Mouse (Mus musculus) neural tube, embryonic 15.5 days (tissue): ENCODE results near the gene Rfx1. TPM values are rescaled to one million over a fixed set of nuclear protein-coding genes. Genes with fewer than 3 reads are reported as not detected.

ENCODE experiments used
- ATAC-seq: fragments of 200-750 bp; cut with Nextera tagmentation; 2 replicates; pipeline ENCODE4 v1.8.0; 2017; ENCODE audit warnings: mild to moderate bottlenecking, moderate TSS enrichment, moderate library complexity; ENCODE audit not compliant: low FRiP score
- H3K27ac ChIP-seq: fragments of 300-500 bp; sonication (generic); replicated peaks from 2 replicates; pipeline ENCODE4 v1.5.1; 2015; ENCODE audit warnings: mild to moderate bottlenecking, inconsistent platforms
- H3K27me3 ChIP-seq: fragments of 300-500 bp; sonication (generic); replicated peaks from 2 replicates; pipeline ENCODE4 v1.6.1; 2015; ENCODE audit warnings: inconsistent platforms
- H3K36me3 ChIP-seq: fragments of 300-500 bp; sonication (generic); 2 replicates; pipeline ENCODE4 v1.6.1; 2015; ENCODE audit warnings: inconsistent platforms
- H3K4me1 ChIP-seq: fragments of 300-500 bp; sonication (generic); 2 replicates; pipeline ENCODE4 v1.6.1; 2015; ENCODE audit warnings: inconsistent platforms
- H3K4me2 ChIP-seq: fragments of 300-500 bp; sonication (generic); 2 replicates; pipeline ENCODE4 v1.6.1; 2015; ENCODE audit warnings: inconsistent platforms, mild to moderate bottlenecking, moderate library complexity
- H3K4me3 ChIP-seq: fragments of 300-500 bp; sonication (generic); replicated peaks from 2 replicates; pipeline ENCODE4 v1.5.1; 2015; ENCODE audit warnings: mild to moderate bottlenecking, inconsistent platforms
- H3K9ac ChIP-seq: fragments of 300-500 bp; sonication (generic); replicated peaks from 2 replicates; pipeline ENCODE4 v1.6.1; 2015; ENCODE audit warnings: mild to moderate bottlenecking, inconsistent platforms
- H3K9me3 ChIP-seq: fragments of 300-500 bp; sonication (generic); replicated peaks from 2 replicates; pipeline ENCODE4 v1.6.1; 2016; ENCODE audit warnings: inconsistent platforms
- WGBS: fragments of 180-500 bp; shearing (Covaris S2); methylation state at CpG from one replicate; pipeline ENCODE4 v1.1.7; 2015; ENCODE audit warnings: mixed read lengths; 5-methylcytosine and 5-hydroxymethylcytosine counted together
- polyA plus RNA-seq: library from polyadenylated mRNA; unstranded; fragments of >200 nt; fragmentation: Nextera tagmentation; extraction: Ambion mirVana; gene quantifications from 2 replicates; pipeline ENCODE4 v1.2.1, GENCODE M21; 2015

The Rfx1 gene
- polyA plus RNA-seq, 1 experiment from 2014 or later = 9.5 TPM

DNA sequence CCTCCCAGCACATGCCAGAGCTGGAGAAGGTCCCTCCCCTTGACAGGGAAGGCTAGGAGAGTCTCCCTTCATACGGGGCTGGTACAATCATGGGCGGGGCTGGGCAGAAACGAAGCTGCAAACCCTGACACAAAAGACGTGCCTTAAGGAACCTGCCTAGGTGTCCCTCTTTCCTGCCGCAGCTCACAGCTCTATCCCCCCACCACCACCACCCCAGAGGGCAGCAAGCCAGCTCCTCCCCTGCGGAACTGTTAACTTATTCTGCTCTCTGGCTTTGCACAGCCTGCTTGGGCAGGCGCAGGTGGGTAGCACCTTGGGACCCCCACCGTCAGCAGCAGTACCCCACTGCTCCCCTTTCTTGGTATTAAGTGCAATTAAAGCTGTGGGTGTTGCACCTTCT is 29.4 kb downstream of the Rfx1 start:
- Histone ChIP-seq H3K4me2 (no peak overlapping the region), H3K27ac (no peak overlapping the region), H3K4me1 (0 out of 2 replicates have a peak, but pooled peaks cover 4% of the 10 kb centered on the region), H3K9me3 (no peaks in the 10 kb centered on the region), H3K4me3 (no peak overlapping the region), H3K9ac (no peak overlapping the region), H3K27me3 (no peaks in the 10 kb centered on the region), H3K36me3 (peaks cover 86% of the 10 kb centered on the region)
- WGBS = 79% methylated on average over 8 of the region's 8 CpGs
- no peak for ATAC-seq

- H3K4me3 ChIP-seq = no peak overlapping the region
- H3K9me3 ChIP-seq = no peaks in the 10 kb centered on the region
- 90% methylated on average over 7 of the region's 7 CpGs for WGBS
- H3K27ac ChIP-seq = no peak overlapping the region
- ATAC-seq = no peak
- H3K36me3 ChIP-seq = peaks cover 76% of the 10 kb centered on the region
- H3K4me1 ChIP-seq = peaks cover 26% of the 10 kb centered on the region
- no peak overlapping the region for H3K9ac ChIP-seq
- no peaks in the 10 kb centered on the region for H3K27me3 ChIP-seq
- no peak overlapping the region for H3K4me2 ChIP-seq
Observed at GRCm38 (mm10) chr8:84098376-84098775, 31.7 kb downstream of the Rfx1 start.

GRCm38 (mm10) chr8:84101476-84102270 is 35.0 kb downstream of the Rfx1 start:
- Histone ChIP-seq H3K36me3 (peaks cover 45% of the 10 kb centered on the region), H3K27me3 (no peaks in the 10 kb centered on the region), H3K9ac (no peak overlapping the region), H3K4me2 (no peak overlapping the region), H3K4me1 (peaks cover 42% of the 10 kb centered on the region), H3K4me3 (no peak overlapping the region), H3K9me3 (no peaks in the 10 kb centered on the region), H3K27ac (no peak overlapping the region)
- WGBS = 91% methylated on average over 25 of the region's 25 CpGs
- no peak for ATAC-seq

- H3K9ac ChIP-seq = peak overlapping the region; percentile 64
- H3K36me3 ChIP-seq = peaks cover 26% of the 10 kb centered on the region
- peak overlapping the region; percentile 76 for H3K4me2 ChIP-seq
- 0 out of 2 replicates have a peak, but pooled peaks have one; percentile 0 for ATAC-seq
- no peaks in the 10 kb centered on the region for H3K27me3 ChIP-seq
- peak overlapping the region; percentile 71 for H3K4me3 ChIP-seq
- peaks cover 42% of the 10 kb centered on the region for H3K4me1 ChIP-seq
- H3K9me3 ChIP-seq = no peaks in the 10 kb centered on the region
- peak overlapping the region; percentile 97 for H3K27ac ChIP-seq
- 41% methylated on average over 3 of the region's 3 CpGs for WGBS
Observed at GRCm38 (mm10) chr8:84103601-84104000, 37.0 kb downstream of the Rfx1 start.

- ATAC-seq = peak; percentile 85
- Histone ChIP-seq H3K4me3 (peak overlapping the region; percentile 71), H3K4me1 (peaks cover 42% of the 10 kb centered on the region), H3K27me3 (no peaks in the 10 kb centered on the region), H3K4me2 (peak overlapping the region; percentile 76), H3K9ac (peak overlapping the region; percentile 64), H3K9me3 (no peaks in the 10 kb centered on the region), H3K36me3 (peaks cover 24% of the 10 kb centered on the region; the same call in 1 of the 2 replicates), H3K27ac (peak overlapping the region; percentile 97)
- 1% methylated on average over 27 of the region's 29 CpGs for WGBS
Observed at GRCm38 (mm10) chr8:84104221-84104620, 37.6 kb downstream of the Rfx1 start.

GRCm38 (mm10) chr8:84104697-84105609 is 38.3 kb downstream of the Rfx1 start, which contains the start of gene Dcaf15:
TSS of gene Dcaf15 (minus strand) at chr8:84104768.
- H3K4me1 ChIP-seq = peaks cover 38% of the 10 kb centered on the region
- peak within 1 kb of the TSS; percentile 97 for H3K27ac ChIP-seq
- WGBS = 7% methylated on average over 42 of the region's 42 CpGs
- peaks cover 22% of the 10 kb centered on the region; the same call in 1 of the 2 replicates for H3K36me3 ChIP-seq
- peak within 1 kb of the TSS; percentile 71 for H3K4me3 ChIP-seq
- no peaks in the 10 kb centered on the region for H3K9me3 ChIP-seq
- no peaks in the 10 kb centered on the region for H3K27me3 ChIP-seq
- ATAC-seq = peak; percentile 96
- H3K9ac ChIP-seq = peak within 1 kb of the TSS; percentile 64
- peak within 1 kb of the TSS; percentile 76 for H3K4me2 ChIP-seq

DNA sequence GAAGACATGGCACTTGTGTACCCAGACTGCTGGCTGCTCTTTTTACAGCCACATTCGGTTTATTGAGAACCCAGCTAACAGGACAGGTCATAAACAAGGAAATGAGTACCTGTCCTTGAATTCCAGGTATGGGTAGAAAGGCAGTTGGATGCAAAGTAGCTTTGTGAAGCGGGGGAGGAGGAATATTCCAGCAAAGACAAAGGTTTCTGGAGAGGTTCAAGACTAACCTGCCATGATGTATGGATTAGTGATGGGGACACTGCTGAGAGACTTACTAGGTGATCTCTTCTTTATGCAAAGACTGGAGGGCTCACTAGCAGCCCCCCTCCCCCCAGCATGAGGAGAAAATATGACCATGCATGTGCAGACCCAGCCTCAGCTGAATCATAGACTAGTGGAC is 39.0 kb downstream of the Rfx1 start:
- H3K36me3 ChIP-seq = peaks cover 14% of the 10 kb centered on the region; the same call in 1 of the 2 replicates
- H3K27ac ChIP-seq = peak overlapping the region; percentile 88
- peaks cover 38% of the 10 kb centered on the region for H3K4me1 ChIP-seq
- H3K27me3 ChIP-seq = no peaks in the 10 kb centered on the region
- ATAC-seq = no peak
- WGBS = 72% methylated on average over 2 of the region's 2 CpGs
- H3K9me3 ChIP-seq = no peaks in the 10 kb centered on the region
- H3K4me2 ChIP-seq = peak overlapping the region; percentile 62
- no peak overlapping the region for H3K9ac ChIP-seq
- peak overlapping the region; percentile 71; the same call in 1 of the 2 replicates for H3K4me3 ChIP-seq

- WGBS = 87% methylated on average over 5 of the region's 6 CpGs
Observed at GRCm38 (mm10) chr8:84106216-84107040, 39.8 kb downstream of the Rfx1 start.

GRCm38 (mm10) chr8:84115646-84116045 is 49.0 kb downstream of the Rfx1 start:
- Histone ChIP-seq H3K4me2 (no peak overlapping the region), H3K9me3 (no peaks in the 10 kb centered on the region), H3K27me3 (no peaks in the 10 kb centered on the region), H3K4me1 (no peaks in the 10 kb centered on the region), H3K27ac (no peak overlapping the region), H3K4me3 (no peak overlapping the region), H3K36me3 (no peaks in the 10 kb centered on the region), H3K9ac (no peak overlapping the region)
- whole genome bisulfite sequencing = 86% methylated on average over 6 of the region's 6 CpGs
- ATAC-seq = no peak

More at GRCm38 (mm10) chr8:84106216-84107040, 39.8 kb downstream of the Rfx1 start:
- no peak overlapping the region for H3K4me3 ChIP-seq
- no peaks in the 10 kb centered on the region for H3K27me3 ChIP-seq
- no peak for ATAC-seq
- H3K9ac ChIP-seq = no peak overlapping the region
- peaks cover 8% of the 10 kb centered on the region; the same call in 1 of the 2 replicates for H3K36me3 ChIP-seq
- peaks cover 35% of the 10 kb centered on the region for H3K4me1 ChIP-seq
- H3K27ac ChIP-seq = peak overlapping the region; percentile 88
- H3K9me3 ChIP-seq = no peaks in the 10 kb centered on the region
- H3K4me2 ChIP-seq = no peak overlapping the region

DNA sequence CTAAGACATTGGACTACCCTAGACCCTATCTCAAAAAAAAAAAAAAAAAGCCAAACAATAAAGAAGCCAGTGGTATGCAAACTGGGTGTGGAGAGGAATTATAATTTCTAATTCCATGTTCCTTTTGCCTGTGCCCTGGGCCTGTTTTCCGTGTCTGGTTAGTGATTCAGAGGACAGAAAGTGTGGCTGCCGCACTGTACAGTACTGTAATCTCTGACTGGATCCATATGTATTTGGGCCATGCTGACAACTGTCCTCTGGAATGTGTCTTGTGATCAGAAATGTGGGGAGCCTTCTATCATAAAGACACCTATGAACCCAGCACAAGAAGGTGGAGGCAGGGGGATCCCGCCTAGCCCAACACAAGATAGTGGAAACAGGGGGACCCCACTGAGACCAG is 55.5 kb downstream of the Rfx1 start:
- Histone ChIP-seq H3K4me1 (0 out of 2 replicates have a peak, but pooled peaks cover 3% of the 10 kb centered on the region), H3K9ac (no peak overlapping the region), H3K4me3 (no peak overlapping the region), H3K27ac (no peak overlapping the region), H3K9me3 (no peaks in the 10 kb centered on the region), H3K27me3 (no peaks in the 10 kb centered on the region), H3K36me3 (no peaks in the 10 kb centered on the region), H3K4me2 (no peak overlapping the region)
- no peak for ATAC-seq
- WGBS = 88% methylated on average over 3 of the region's 3 CpGs

DNA sequence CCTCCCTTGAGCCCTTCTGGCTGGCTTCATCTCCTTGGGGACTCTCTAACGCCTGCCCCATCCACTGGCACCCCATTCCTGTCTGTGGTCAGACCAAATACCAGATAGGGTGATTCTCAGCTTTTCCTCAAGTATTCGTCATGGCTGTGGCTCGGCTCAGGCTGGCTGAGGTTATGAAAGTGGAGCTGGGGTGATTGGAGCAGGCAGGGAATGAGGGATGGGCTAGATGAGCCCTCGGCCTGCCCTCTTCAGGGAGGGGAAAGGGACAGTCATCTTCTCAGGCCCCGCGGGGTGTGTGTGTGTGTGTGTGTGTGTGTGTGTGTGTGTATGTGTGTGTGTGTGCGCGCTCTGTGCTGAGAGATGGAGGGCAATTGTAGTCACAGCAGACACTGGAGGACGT is 59.0 kb downstream of the Rfx1 start, which contains the start of gene Podnl1:
Gene Podnl1, plus strand, starts transcription at position 334 of the 400 bp plus-strand sequence.
- H3K36me3 ChIP-seq = no peaks in the 10 kb centered on the region
- H3K27ac ChIP-seq = no peak within 1 kb of the TSS
- no peak for ATAC-seq
- H3K9ac ChIP-seq = no peak within 1 kb of the TSS
- H3K27me3 ChIP-seq = no peaks in the 10 kb centered on the region
- H3K4me3 ChIP-seq = no peak within 1 kb of the TSS
- no peaks in the 10 kb centered on the region for H3K9me3 ChIP-seq
- peaks cover 7% of the 10 kb centered on the region; the same call in 1 of the 2 replicates for H3K4me1 ChIP-seq
- no peak within 1 kb of the TSS for H3K4me2 ChIP-seq
- 54% methylated on average over 7 of the region's 9 CpGs for WGBS
